Mouse (Mus musculus) kidney, postnatal 0 days (tissue): ENCODE measurements at regions not wholly inside any gene's neighbourhood (a gene's known extent, or its start where the extent isn't known, plus 50 kb on each side); places are given as distances from the start of the nearest gene placed in this dataset.

ENCODE experiments used
- ATAC-seq: fragments of 200-750 bp; cut with Nextera tagmentation; replicated peaks from 2 replicates; pipeline ENCODE4 v1.8.0; 2017; ENCODE audit warnings: low read depth, moderate number of reproducible peaks, moderate TSS enrichment, moderate library complexity; ENCODE audit not compliant: low FRiP score
- DNase-seq: peaks from one replicate; pipeline ENCODE4 v3.0.0-alpha.2; 2016; ENCODE audit warnings: low spot score
- H3K27ac ChIP-seq: fragments of 300-500 bp; sonication (generic); 2 replicates; pipeline ENCODE4 v1.5.1; 2014; ENCODE audit warnings: mild to moderate bottlenecking
- H3K27me3 ChIP-seq: fragments of 300-500 bp; sonication (generic); 2 replicates; pipeline ENCODE4 v1.6.1; 2014; ENCODE audit warnings: low read length, mixed read lengths; ENCODE audit not compliant: insufficient read depth
- H3K36me3 ChIP-seq: fragments of 300-500 bp; sonication (generic); 2 replicates; pipeline ENCODE4 v1.6.1; 2014; ENCODE audit warnings: low read length, mixed read lengths; ENCODE audit not compliant: insufficient read depth
- H3K4me1 ChIP-seq: fragments of 300-500 bp; sonication (generic); replicated peaks from 2 replicates; pipeline ENCODE4 v1.6.1; 2014; ENCODE audit warnings: antibody characterized with exemption, low read length, mixed read lengths; ENCODE audit not compliant: insufficient read depth
- H3K4me2 ChIP-seq: fragments of 300-500 bp; sonication (generic); 2 replicates; pipeline ENCODE4 v1.6.1; 2014; ENCODE audit warnings: mild to moderate bottlenecking, low read length, moderate library complexity, mixed read lengths
- H3K4me3 ChIP-seq: fragments of 300-500 bp; sonication (generic); replicated peaks from 2 replicates; pipeline ENCODE4 v1.5.1; 2014; ENCODE audit warnings: low read depth, low read length
- H3K9ac ChIP-seq: fragments of 300-500 bp; sonication (generic); 2 replicates; pipeline ENCODE4 v1.6.1; 2014; ENCODE audit warnings: low read depth, low read length
- H3K9me3 ChIP-seq: fragments of 300-500 bp; sonication (generic); replicated peaks from 2 replicates; pipeline ENCODE4 v1.6.1; 2016; ENCODE audit warnings: low read length, inconsistent platforms, mixed read lengths
- CTCF ChIP-seq: IDR thresholded peaks from 2 replicates; pipeline ENCODE4 v1.5.1; 2016; ENCODE audit warnings: antibody characterized with exemption, low read depth, mild to moderate bottlenecking, moderate library complexity
- WGBS: fragments of 180-500 bp; shearing (Covaris S2); extraction: QIAGEN DNeasy Blood & Tissue Kit; methylation state at CpG from one replicate; pipeline ENCODE4 v1.1.7; 2014; 5-methylcytosine and 5-hydroxymethylcytosine counted together

GRCm38 (mm10) chr4:31612825-31613514 is 350.9 kb upstream of the Map3k7 start:
- H3K4me1 ChIP-seq, result peaks cover 4% of the 10 kb centered on the region; the same call in 1 of the 2 replicates
- ATAC-seq, result no peak
- WGBS, result 43% methylated on average over 9 of the region's 9 CpGs
- no peak overlapping the region for H3K4me3 ChIP-seq
- no peak for TF ChIP-seq CTCF
- no peak overlapping the region for H3K27ac ChIP-seq
- H3K36me3 ChIP-seq, result no peaks in the 10 kb centered on the region
- H3K9ac ChIP-seq, result no peak overlapping the region
- H3K9me3 ChIP-seq, result no peaks in the 10 kb centered on the region
- peak; percentile 68 for DNase-seq
- no peaks in the 10 kb centered on the region for H3K27me3 ChIP-seq
- H3K4me2 ChIP-seq, result no peak overlapping the region

GRCm38 (mm10) chr4:31617572-31617971 is 346.3 kb upstream of the Map3k7 start:
- DNase-seq (no peak), ATAC-seq (no peak)
- H3K4me1 ChIP-seq, result peaks cover 4% of the 10 kb centered on the region; the same call in 1 of the 2 replicates
- no peak overlapping the region for H3K27ac ChIP-seq
- H3K9ac ChIP-seq, result no peak overlapping the region
- H3K9me3 ChIP-seq, result no peaks in the 10 kb centered on the region
- H3K4me3 ChIP-seq, result no peak overlapping the region
- WGBS, result 77% methylated on average over 7 of the region's 7 CpGs
- no peaks in the 10 kb centered on the region for H3K27me3 ChIP-seq
- no peak overlapping the region for H3K4me2 ChIP-seq
- TF ChIP-seq CTCF, result no peak
- no peaks in the 10 kb centered on the region for H3K36me3 ChIP-seq

GRCm38 (mm10) chr4:31618026-31618425 is 345.9 kb upstream of the Map3k7 start:
- TF ChIP-seq CTCF, result no peak
- ATAC-seq, result no peak

GRCm38 (mm10) chr4:31621205-31621604 is 342.7 kb upstream of the Map3k7 start:
- Histone ChIP-seq H3K9ac (no peak overlapping the region), H3K9me3 (no peaks in the 10 kb centered on the region), H3K27me3 (no peaks in the 10 kb centered on the region), H3K4me3 (no peak overlapping the region), H3K4me2 (no peak overlapping the region), H3K4me1 (no peaks in the 10 kb centered on the region), H3K36me3 (no peaks in the 10 kb centered on the region), H3K27ac (no peak overlapping the region)
- 94% methylated on average over 2 of the region's 2 CpGs for WGBS
- no peak for DNase-seq
- no peak for ATAC-seq
- TF ChIP-seq CTCF, result no peak

More at GRCm38 (mm10) chr4:31618026-31618425, 345.9 kb upstream of the Map3k7 start:
- no peaks in the 10 kb centered on the region for H3K36me3 ChIP-seq
- H3K4me2 ChIP-seq, result no peak overlapping the region
- H3K27ac ChIP-seq, result no peak overlapping the region
- 44% methylated on average over 4 of the region's 4 CpGs for WGBS
- no peak overlapping the region for H3K9ac ChIP-seq
- DNase-seq, result peak; percentile 47
- H3K27me3 ChIP-seq, result no peaks in the 10 kb centered on the region
- H3K4me1 ChIP-seq, result peaks cover 4% of the 10 kb centered on the region; the same call in 1 of the 2 replicates
- H3K9me3 ChIP-seq, result no peaks in the 10 kb centered on the region
- no peak overlapping the region for H3K4me3 ChIP-seq

- Histone ChIP-seq H3K27me3 (no peaks in the 10 kb centered on the region), H3K4me1 (no peaks in the 10 kb centered on the region), H3K9ac (no peak overlapping the region), H3K4me2 (no peak overlapping the region), H3K9me3 (no peaks in the 10 kb centered on the region), H3K4me3 (no peak overlapping the region), H3K27ac (no peak overlapping the region), H3K36me3 (no peaks in the 10 kb centered on the region)
- ATAC-seq (no peak), DNase-seq (peak; percentile 54)
- TF ChIP-seq CTCF, result no peak
- 55% methylated on average over 3 of the region's 3 CpGs for WGBS
These were observed 336.8 kb upstream of the Map3k7 start for GRCm38 (mm10) chr4:31627053-31627452.

- ATAC-seq (no peak), DNase-seq (no peak)
- H3K4me1 ChIP-seq, result no peaks in the 10 kb centered on the region
- WGBS, result 94% methylated on average over 10 of the region's 10 CpGs
- H3K27me3 ChIP-seq, result no peaks in the 10 kb centered on the region
- no peak for TF ChIP-seq CTCF
- no peaks in the 10 kb centered on the region for H3K9me3 ChIP-seq
- H3K4me2 ChIP-seq, result no peak overlapping the region
- H3K36me3 ChIP-seq, result no peaks in the 10 kb centered on the region
- no peak overlapping the region for H3K4me3 ChIP-seq
- no peak overlapping the region for H3K9ac ChIP-seq
- no peak overlapping the region for H3K27ac ChIP-seq
These were observed 336.1 kb upstream of the Map3k7 start for GRCm38 (mm10) chr4:31627777-31628176.

- H3K27me3 ChIP-seq, result no peaks in the 10 kb centered on the region
- WGBS, result 92% methylated on average over 6 of the region's 6 CpGs
- no peak overlapping the region for H3K9ac ChIP-seq
- H3K27ac ChIP-seq, result no peak overlapping the region
- ATAC-seq (no peak), DNase-seq (no peak)
- no peaks in the 10 kb centered on the region for H3K9me3 ChIP-seq
- TF ChIP-seq CTCF, result no peak
- H3K36me3 ChIP-seq, result no peaks in the 10 kb centered on the region
- H3K4me3 ChIP-seq, result no peak overlapping the region
- peaks cover 4% of the 10 kb centered on the region for H3K4me1 ChIP-seq
- H3K4me2 ChIP-seq, result no peak overlapping the region
These were observed 325.3 kb upstream of the Map3k7 start for GRCm38 (mm10) chr4:31638564-31638963.
